Mouse (Mus musculus): ENCODE measurements around the gene Hoxb3.

The Hoxb3 gene

DNA sequence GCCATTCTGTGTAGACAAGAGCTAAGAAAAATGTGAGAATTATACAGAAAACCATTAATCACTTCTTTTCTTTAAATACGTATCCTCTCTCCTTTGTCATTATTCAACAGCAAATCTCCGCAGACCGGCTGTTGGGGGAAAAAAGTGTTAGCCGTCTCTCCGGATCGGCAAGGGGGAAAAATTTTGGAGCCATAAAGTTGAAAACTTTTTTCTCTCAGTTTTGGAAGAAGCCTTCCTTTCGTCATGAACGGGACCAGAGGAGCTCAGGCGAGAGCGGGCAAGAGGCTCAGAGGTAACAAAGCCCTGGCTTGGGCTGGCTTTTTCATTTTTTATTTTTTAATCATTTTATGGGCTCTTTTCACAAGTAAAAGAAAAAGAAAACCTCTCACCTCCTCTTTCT lies at the start of gene Hoxb3:
Gene Hoxb3, plus strand, starts transcription at position 173 of the 400 bp plus-strand sequence.
- no peak for DNase-seq

DNA sequence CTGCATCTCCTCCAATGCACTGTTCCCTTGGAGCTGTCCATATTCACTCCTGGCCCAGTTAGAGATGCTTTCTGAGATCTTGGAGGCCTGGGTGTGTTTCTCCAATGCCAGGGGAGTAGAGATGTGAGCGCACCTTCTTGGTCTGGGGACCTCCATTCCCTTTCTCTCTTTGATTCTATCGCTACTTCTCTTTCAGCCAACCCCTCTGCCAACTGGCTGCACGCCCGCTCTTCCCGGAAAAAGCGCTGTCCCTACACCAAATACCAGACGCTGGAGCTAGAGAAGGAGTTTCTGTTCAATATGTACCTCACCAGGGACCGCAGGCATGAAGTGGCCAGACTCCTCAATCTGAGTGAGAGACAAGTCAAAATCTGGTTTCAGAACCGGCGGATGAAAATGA lies 48.7 kb upstream of the Hoxb3 start:
- DNase-seq: no peak

DNA sequence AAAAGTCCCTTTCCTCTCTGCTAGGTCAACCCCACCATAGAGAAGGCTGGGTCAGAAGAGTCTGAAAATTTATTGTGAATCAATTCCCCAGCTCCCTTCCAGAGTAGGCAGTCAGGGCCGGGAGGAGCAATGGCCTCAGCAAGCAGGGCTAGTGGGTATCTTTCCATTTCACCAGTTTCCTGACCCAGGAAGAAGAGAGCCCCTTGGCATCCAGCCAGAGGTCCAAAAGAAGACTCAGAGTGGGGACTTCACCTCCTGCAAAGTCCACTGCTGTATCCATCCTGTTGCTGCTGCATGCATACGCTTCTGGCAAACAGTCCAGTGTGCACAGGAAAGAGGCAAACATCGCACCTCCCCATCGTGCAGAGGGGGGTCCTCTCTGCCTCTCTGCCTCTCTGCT lies 47.2 kb upstream of the Hoxb3 start:
- DNase-seq: no peak

DNA sequence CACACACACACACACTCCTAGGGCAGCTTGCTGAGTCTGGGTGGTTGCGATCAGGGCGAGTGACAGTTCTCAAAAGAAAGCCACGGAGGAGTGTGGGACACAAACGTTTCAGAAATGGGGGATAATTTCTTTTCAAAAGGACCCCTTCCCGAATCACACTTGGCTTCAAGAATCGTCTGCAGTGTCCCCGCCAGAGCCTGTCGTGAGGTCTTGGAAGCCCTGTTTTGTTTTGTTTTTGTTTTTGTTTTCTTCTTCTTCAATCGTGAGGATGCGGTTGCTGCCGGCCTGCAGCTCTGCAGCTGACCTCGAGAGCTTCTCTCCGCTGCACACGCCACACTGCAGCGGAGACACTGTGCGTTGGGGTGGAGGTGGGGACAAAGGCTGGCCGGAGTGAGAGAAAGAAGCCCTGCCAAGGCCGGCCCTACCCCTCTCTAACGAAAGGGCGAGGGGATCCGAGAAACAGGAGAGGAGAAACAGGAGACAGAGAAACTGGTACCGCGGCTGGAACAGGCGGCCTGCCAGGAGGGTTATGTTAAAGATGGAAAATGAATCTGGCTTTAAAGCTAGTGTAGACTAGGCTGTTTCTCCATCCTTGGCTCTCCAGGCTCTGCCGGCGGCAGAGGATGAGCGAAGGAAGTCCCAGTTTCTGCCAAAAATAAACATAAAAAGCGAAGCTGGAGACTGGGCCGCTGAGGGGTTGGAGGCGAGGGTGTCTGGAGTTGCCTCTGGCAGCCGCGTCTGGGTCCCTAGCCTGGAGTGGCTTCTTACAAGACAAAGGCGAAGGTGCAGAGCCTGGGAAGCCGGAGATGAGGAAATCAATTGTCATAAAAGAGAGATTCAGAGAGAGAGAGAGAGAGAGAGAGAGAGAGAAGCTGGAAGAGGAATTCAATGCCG lies 45.7 kb upstream of the Hoxb3 start:
- no peak for DNase-seq

DNA sequence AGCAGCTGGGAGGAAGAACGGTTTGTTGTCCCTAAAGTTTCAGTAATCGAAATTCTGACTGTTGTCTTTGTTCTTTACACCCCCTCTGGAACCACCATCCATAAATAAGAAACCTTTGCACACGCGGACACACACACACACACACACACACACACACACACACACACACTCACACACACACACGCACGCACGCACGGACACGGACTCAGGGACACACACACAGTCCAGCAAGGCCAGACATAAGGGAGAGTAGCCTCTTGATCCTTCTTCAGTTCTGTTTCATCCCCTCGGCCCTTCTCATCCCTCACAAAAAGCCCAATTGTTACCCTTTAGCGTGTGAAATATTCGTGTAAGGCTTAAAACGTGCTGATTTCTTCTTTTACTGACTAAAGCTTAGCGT lies 44.8 kb upstream of the Hoxb3 start:
- DNase-seq: no peak

DNA sequence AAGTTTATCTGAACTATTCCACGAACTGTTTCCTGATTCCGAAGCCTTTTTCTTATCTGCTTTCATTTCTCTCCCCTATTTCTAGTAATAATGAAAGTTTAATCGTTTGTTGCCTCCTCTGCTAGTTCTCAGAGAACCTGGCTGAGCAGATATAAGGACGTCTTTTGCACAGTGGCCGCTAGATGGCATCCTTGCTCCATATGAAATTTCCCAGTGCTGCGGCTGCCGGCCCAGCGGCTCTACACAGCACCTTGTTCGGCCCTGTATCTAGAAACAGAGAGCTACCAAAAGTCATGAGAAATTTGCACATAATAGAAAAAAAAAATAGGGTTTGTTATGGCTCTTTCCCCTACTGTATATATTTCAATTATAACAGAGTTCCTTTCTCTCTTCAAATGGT lies 44.4 kb upstream of the Hoxb3 start:
- DNase-seq: peak; percentile 89 to 90

DNA sequence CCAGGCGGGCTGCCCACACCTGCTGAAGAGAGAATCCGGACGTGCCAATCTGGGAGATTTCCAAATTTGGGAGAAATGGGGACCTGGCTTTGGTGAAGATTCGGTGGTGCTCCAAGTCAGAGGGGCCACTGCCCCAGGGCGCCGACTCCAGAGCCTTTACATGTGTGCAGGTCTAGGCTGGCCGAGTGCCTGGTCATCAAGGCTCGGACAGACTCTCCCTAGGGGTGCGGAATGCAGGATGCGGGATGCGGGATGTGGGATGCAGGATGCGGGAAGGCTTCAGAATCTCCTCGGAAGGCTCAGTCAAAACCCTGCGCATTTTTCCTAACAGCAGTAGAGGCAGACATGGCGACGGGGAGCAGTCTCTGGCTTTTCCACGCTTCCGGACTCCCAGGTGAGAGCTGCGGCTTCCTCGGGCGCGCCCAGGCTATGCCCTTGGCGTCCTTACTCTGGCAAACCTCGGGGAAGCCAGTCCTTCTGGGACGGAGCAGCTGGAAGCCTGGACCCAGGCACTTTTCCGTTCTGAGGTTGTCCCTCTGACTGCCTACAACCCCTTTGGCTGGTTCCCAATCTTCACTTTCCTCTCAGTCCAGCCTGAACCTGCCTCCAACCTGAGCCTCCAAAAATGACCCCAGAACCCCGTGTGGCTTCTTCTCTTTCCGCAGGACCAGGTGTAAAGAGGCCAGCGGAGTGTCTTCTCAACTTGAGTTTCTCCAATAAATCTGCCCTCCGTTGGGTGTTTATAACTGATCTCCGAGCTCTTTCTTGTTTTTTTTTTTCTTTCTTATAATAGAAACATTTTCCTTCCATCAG lies 43.5 kb upstream of the Hoxb3 start:
- DNase-seq: peak in 1 of 2 experiments; percentile 18

DNA sequence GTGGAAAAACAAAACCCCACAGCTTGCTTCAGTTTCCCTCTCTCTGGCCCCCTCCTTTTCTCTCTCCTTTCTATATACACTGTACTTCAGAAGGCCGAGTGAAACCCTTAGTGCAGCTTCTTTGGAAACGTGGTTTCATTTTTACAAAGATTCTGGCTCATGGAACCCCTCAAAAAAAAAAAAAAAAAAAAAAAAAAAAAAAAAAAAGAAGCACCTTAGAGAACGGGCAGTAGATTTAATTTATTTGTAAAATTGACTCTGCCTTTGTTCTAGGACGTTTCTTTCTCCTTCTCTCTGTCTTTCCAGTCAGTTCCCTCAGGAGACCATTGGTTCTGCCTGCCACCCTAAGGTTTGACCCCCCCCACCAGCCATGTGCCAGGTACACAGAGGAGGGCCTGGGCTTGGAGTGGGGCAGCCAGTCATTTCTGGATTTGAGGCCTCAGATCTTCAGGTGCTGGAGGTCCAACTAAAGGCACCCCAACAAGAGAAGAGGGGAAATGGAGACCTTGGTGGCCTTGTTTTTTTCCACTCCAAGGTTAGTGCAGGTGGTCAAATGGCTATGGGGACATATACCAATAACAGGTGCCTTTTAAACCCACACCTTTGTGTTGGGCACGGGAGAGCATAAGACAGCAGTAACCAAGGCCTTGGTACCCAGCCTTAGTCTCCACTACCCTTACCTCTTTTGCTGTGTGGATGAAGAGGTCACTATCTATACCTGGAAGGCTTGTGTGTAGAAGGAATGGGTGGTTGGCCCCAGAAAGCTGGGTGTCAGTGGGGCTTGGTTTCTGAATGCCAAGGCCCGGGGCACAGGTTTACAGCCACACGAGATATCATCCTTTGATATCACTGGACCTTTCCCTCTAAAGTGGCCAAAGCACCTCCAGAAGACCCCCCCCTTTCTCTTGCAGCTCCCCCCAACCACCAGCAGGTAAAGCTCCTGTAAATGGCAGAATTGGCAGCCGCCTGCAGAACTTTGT lies 42.4 kb upstream of the Hoxb3 start:
- DNase-seq: no peak

DNA sequence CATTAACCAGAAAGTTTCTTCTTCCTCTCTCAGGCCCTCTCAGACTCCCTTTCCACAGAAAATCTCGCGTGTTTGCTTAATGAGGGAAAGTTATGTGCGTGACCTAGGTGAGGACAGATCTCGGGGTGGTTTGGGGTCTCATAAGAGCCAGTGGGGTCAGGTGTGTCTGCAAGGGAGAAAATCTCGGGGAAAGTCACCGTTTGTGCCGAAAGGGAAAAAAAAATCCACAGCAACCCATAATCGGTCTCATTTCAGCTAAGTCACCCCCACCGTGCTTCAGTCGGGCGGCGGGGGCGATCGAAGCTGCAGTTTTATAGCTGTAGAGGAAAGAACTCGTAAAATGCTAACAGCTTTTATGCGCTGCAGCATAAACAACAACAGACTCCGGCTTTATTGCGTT lies 41.7 kb upstream of the Hoxb3 start:
- DNase-seq: no peak

DNA sequence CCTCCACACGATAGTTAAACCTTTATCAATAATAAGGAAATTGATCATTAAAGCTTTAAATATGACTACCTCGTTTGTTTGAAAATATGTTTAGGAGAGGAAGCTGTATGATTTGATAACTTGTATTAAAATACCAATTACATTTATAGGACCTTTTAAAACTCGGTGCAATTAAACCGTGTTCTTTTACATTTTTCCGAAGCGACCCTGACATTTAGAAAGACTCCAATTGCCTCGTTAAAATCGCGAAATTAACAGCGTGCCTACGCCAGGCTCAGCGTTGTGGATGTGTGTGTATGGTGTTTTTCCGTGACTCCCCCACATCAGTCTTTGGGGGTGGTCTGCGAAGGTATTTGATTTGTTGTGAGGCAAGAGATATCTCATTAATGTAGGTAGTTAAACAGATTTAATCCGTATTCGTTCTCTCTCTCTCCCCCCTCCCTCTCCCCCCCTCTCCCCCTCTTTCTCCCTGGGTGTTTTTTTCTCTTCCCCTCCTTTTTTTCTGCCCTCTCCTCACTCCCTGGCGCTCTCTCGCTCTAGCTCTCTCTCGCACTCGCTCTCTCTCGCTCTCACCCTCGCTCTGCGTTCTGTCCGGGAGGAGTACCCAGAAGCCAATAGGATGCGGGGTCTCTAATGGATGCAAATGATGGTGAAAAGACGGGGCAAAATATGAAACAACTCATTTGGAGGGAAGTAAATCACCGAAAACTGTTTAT lies 41.1 kb upstream of the Hoxb3 start, which contains the start of gene Hoxb8:
Gene Hoxb8, plus strand, starts transcription at position 51 of the 716 bp plus-strand sequence.
- no peak for DNase-seq

DNA sequence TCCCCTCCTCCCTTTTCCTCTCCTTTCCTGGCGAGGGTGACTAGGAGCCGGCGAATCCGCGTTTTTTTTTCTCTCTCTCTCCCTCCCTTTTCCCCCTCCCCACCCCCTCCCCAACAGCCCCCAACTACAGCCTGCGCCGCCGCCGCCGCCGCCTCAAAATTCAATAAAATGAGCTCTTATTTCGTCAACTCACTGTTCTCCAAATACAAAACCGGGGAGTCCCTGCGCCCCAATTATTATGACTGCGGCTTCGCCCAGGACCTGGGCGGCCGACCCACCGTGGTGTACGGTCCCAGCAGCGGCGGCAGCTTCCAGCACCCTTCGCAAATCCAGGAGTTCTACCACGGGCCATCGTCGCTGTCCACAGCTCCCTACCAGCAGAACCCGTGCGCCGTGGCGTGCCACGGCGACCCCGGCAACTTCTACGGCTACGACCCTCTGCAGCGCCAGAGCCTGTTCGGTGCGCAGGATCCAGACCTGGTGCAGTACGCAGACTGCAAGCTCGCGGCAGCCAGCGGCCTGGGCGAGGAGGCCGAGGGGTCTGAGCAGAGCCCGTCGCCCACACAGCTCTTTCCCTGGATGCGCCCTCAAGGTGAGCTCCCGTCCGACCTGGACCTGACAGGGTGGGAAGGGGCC lies 40.2 kb upstream of the Hoxb3 start:
- no peak for DNase-seq

DNA sequence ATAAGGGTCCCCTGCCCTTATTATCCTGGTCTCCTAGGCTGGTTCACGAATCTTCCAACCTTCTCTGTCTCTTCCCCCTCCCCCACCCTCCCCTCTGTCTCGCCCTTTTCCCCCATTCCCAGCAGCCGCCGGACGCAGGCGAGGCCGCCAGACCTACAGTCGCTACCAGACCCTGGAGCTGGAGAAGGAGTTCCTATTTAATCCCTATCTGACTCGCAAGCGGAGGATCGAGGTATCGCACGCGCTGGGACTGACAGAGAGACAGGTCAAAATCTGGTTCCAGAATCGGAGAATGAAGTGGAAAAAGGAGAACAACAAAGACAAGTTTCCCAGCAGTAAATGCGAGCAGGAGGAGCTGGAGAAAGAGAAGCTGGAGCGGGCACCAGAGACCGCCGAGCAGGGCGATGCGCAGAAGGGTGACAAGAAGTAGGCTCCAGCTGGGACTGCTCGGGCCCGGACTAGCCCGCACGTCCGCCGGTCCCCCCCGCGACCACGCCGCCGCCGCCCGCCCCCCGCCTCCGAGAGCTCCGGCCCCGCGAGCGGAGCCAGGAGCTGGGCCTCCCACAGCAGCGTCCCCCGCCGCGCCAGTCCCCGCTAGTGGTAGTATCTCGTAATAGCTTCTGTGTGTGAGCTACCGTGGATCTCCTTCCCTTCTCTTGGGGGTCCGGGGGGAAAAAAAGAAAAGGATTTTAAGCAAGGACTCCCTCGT lies 38.9 kb upstream of the Hoxb3 start:
- peak; percentile 55 to 56 for DNase-seq

DNA sequence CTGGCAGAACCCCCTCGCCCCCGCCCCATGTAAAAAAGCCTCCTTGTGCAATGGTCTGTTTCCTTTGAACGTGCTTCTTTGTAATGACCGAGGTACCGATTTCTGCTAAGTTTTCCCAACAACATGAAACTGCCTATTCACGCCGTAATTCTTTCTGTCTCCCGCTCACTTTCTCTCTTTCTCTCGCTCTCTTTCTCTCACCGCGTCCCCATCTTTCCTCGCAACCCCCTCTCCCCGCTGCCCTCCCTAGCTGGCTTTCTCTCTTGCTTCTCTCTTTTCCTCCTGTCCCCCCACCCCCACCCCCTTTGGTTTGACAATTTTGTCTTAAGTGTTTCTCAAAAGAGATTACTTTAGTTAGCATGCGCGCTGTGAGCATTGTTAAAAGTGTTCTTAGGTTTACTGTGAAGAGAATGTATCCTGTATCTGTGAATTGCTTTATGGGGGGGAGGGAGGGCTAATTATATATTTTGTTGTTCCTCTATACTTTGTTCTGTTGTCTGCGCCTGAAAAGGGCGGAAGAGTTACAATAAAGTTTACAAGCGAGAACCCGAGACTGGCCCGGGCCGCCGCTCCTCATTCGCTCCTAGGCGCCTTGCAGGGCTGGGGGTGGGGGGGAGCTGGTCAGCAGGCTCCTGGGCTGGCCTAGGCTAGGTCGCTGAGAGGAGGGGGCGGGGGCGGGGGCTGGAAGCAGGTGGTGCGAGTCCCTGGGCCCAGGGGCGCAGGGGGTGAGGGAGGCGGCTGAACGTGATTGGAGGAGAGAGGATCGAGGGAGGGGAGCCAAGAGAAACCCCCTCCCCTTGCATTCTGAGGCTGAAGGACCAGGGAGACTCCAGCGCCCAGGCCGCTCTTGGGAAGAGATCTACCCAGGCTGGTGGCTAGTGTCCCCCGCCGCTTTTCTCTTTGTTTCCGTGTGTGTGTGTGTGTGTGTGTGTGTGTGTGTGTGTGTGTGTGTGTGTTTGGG lies 38.1 kb upstream of the Hoxb3 start:
- DNase-seq: no peak

DNA sequence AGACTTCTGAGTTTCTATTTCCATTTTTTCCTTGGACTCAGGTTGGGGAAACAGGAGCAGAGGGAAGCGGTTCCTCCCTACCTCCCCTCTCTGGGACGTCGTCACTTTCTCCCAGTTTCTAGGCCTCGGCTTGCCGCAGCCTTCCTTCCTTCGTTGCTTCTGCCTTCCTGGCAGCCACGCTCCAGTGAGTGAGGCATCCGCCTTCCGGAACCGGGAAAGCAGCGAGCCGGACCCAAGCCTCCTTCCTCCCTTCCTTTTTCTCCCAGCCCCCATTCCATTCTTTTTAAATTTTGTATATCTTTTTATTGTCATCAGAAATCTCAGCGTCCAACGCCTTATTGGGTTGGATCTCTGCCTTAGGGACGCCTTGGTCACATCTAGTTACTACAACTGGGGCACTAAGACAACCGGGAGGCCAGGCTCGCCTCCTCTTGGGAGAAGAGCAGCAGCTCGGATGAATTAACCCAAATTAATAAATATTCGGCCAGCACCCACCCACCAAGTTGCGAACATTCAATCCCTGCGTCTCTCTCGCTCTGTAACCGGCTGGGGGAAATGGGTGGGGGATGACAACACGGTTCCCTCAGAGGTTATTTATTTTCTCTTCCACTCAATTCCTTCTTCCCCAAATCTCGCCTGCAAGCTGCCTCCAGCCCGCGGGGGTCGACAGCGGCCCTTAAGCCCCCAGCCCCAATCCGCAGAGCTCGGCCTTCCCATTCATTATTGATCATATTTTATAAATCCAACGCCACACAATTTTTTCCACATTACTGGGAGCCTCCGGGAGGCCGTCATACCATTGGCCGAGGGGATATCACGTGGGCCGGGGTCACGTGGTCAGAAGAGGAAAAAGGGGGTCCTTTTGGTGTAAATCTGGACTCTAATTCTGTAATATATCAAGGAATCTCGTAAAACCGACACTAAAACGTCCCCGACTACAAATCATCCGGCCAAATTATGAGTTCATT lies 37.1 kb upstream of the Hoxb3 start, which contains the start of gene Hoxb7:
Gene Hoxb7, plus strand, starts transcription at position 853 of the 968 bp plus-strand sequence.
- DNase-seq: no peak

DNA sequence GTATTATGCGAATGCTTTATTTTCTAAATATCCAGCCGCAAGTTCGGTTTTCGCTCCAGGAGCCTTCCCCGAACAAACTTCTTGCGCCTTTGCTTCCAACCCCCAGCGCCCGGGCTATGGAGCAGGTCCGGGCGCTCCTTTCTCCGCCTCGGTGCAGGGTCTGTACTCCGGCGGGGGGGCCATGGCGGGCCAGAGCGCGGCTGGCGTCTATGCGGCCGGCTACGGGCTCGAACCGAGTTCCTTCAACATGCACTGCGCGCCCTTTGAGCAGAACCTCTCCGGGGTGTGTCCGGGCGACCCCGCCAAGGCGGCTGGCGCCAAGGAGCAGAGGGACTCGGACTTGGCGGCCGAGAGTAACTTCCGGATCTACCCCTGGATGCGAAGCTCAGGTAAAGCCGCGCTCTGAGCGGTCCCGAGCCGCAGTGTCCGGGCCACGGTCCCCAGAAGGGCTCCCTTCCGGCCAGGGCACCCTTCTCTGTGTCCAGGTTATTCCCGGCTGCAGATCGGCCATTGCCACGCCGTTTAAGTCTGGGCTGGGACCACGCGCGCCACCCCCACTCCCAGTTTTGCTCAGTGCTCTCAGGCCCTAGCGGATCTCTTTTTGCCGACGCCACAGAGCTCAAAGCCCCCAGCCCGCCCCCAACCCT lies 36.3 kb upstream of the Hoxb3 start:
- peak in 1 of 2 experiments; percentile 36 for DNase-seq

DNA sequence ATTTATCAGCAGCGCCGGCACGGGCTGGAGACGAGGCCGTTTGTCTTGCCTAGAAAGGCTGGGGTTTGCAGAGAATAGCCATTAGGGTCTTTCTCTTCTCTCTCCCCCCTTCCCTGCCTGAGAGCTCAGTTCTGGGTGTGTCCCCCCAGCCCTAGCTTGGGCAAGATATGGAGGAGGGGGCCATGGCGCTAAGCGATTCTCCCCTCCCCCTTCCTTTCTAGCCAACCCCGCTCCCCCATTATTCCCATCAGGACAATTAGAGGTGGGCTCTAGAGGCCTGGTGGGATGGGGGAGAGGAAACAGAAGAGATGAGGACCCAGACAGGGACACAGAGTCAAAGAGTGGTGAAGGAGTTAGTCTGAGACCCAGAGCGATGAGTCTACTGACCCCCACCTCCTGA lies 35.7 kb upstream of the Hoxb3 start:
- DNase-seq: no peak

DNA sequence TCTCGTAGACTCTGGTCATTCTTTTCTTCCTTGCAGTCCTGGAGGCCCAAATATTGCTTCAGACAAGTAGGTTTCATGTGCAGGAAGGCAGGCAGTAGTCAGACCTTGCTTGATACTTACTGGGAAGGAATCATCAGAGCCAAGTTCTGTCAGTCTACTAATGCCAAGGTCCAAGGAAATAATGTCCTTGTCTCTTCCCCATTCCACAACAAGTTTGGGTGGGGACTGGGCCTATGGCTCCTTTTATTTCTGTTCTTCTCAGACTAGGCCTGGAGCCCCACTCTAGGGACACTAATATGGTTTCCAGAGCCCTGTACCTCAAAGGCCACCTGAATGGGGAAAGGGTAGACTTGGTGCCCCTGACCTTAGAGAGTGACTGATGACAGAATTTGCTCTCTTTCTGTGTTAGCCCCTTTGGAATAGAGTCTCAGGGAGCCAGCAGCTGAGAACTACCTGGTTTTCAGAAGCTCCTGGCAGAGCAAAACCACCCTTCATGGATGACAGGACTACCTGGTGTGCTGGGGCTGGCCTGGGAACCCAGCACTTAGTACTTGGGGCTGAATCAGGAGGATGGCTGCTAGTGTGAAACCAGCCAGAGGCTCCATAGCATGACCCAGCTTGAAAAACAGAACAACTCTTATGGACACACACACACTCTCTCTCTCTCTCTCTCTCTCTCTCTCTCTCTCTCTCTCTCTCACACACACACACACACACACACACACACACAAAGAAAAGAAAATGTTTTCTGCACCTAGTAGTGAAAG lies 34.5 kb upstream of the Hoxb3 start:
- DNase-seq: no peak
